Mouse (Mus musculus): ENCODE measurements at regions not wholly inside any gene's neighbourhood (a gene's known extent, or its start where the extent isn't known, plus 50 kb on each side); places are given as distances from the start of the nearest gene placed in this dataset.

GRCm38 (mm10) chr12:110074921-110075320 is 203.9 kb upstream of the Dio3 start:
- no peak for TF ChIP-seq TAL1 (IDR thresholded peaks at IDR 0.05; ENCODE audit: low read length)
- no peak for TF ChIP-seq GATA1 (IDR thresholded peaks at IDR 0.05; ENCODE audit: low read length)

All from erythroblast, embryonic 14.5 days (primary cell).